Mouse (Mus musculus) megakaryocyte progenitor cell, adult 5-6 weeks (primary cell): Measurements from ENCODE around the gene Upf2. TPM values are rescaled to one million over a fixed set of nuclear protein-coding genes. Genes with fewer than 3 reads are reported as not detected.
A peak's percentile ranks its signal among the peaks of the same experiment; 100 is the strongest.
"Not testable (repeated sequence)": the region's sequence is repeated elsewhere in the genome, so short reads cannot be mapped to it uniquely, and the experiment has no call there.

Source experiments
- ATAC-seq: replicated peaks from 2 replicates; pipeline ENCODE4 v1.8.0; 2016; ENCODE audit warnings: mild to moderate bottlenecking, moderate TSS enrichment, inconsistent platforms; ENCODE audit not compliant: poor library complexity
- total RNA-seq, 2 experiments: library from RNA; stranded (forward) in 1 of 2; stranded (reverse) in 1 of 2; fragments of 157-497, 149-512 nt in 1 of 2; fragments of 200-1000 nt in 1 of 2; gene quantifications; 2 replicates each; pipeline versions ENCODE4 v1.2.3 to v1.2.4; 2015 to 2017

Upf2 gene
- total RNA-seq, 2 experiments from 2014 or later, result 30.5 to 40.1 TPM

GRCm38 (mm10) chr2:6067341-6067740, 116.1 kb downstream of the Upf2 start:
- ATAC-seq, result no peak

DNA sequence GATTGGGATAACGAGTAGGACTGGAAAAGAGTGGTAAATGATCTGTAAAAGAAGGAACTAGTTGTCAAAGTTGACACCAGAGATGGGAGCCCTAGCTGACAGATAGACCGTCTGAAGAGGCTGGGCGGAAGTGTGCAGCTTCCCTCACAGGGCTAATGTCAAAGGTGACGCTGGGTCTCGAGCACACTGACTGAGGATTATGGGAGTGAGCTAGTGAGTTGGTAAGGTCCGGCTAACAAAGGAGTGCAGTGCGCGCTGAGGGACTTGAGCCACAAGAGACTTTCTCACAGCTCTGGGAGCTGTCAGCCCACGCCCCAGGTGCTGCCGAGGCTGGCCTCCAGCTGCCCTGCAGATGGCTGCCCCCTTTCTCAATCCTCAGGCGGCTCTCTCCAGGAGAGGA, 119.7 kb downstream of the Upf2 start:
- ATAC-seq, result no peak

- peak; percentile 66 for ATAC-seq
Measured at GRCm38 (mm10) chr2:6071598-6072440, 120.5 kb downstream of the Upf2 start.

DNA sequence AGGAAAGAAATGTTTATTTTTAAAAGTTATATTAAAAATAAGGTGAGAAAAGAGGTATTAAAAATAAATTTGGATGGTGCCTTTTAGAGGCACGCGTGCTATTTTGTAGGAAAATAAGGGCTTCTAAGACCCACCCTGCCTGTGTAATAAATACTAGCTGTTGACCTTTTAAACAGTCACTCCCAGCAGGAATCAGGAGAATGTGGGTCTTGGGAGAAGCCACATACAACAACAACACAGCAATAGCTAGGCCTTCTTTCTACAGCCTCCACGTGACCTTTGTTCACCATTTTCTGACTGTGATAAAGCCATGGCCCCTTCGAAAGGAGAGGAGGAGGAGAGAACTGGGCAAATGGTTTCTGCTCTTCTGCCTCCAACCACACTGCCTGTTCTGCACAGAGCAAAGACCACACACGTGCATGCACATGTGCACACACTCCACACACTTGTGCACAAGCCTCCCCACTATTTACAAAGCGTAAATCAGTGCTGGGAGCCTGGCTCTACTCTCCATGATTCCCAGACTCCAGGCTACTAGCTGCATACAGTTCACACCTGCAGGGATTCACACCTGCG, 121.5 kb downstream of the Upf2 start:
- ATAC-seq, result no peak

DNA sequence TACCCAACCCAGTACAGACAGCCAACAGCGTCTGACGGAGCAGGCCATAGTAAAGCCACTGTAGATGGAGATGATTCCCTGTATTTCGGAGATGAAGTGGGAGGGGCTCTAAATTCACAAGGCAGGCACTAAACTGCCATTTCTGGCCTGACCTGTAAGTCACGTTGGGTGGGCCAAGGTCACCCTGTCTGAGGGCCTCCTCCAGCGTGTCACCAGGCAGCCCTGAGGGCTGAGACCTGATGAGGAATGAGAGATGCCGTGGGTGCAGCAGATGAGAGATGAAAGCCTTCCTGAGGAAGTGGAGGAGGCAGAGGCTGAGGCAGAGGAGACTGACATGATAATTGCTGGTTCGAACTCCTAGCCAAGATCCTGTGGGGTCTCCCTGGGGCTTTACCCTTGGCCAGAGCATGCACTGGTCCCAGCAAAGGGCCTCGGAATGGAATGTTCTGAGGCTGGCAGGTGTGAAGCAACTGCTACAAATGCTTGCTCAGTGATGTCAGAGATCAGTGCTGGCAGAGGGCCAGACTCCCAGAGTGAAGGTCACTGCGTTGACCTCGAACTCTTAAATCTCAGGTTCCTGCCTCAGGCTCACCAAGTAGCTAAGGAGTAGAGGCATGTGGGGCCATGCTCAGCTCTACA, 123.7 kb downstream of the Upf2 start:
- no peak for ATAC-seq

DNA sequence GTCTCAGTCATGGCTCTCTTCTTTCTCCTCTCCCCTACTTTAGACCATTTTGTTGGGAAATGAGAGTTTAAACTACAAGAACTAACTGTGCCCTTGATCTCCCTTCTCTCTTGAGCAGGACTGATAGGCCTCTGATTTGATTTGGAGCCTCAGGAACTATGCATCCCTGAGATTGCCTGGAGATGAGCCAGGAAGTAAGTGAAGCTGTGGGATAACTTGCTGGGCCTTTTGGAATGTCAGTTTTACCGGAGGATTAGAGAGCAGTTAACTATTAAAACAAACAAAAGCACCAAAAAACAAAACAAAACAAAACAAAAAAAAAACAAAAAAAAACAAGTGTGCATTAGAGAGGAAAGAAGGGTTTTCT, 124.2 kb downstream of the Upf2 start:
- no peak for ATAC-seq

DNA sequence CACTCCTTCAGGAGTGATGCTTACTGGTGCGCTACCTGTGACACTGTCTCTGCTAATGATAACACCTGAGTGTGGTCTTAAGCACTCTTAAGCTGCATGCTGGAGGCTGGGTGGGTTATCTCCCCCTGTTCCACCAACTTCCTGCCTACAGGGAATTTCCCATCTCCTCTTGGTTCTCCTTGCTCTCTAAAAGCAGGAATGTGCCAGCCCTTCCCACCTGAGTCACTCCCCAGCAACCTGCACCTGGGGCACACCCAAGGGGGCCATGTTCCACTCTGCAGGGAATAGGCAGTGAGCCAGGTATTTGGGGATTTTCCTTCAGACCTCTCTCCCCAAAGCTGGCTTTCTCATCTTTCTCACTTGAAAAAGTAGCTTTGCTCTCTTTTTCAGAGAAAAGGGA, 128.8 kb downstream of the Upf2 start:
- ATAC-seq, result 0 out of 2 replicates have a peak, but pooled peaks have one; percentile 12

- no peak for ATAC-seq
Measured at GRCm38 (mm10) chr2:6081108-6081507, 129.8 kb downstream of the Upf2 start.

GRCm38 (mm10) chr2:6082615-6083014, 131.3 kb downstream of the Upf2 start:
- ATAC-seq, result no peak

DNA sequence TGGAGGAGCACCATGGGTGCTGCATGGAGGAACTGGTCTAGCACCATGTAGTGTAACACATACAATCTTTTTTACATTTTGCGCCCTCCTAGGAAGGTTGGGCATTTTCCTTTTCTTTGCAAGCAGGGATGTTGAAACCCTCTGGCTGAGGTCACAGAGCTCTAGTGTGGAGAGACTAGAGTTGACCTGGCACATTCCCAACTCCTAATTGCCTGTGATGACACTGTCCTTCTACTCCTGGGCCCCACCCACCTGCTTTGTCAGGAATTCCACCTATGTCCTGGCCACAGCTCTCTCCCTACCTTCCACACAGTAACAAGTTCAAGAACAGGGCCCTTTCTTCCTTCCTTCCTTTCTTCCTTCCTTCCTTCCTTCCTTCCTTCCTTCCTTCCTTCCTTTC, 132.4 kb downstream of the Upf2 start:
- no peak for ATAC-seq

- ATAC-seq, result peak; percentile 95
Measured at GRCm38 (mm10) chr2:6085622-6086530, 134.6 kb downstream of the Upf2 start.

DNA sequence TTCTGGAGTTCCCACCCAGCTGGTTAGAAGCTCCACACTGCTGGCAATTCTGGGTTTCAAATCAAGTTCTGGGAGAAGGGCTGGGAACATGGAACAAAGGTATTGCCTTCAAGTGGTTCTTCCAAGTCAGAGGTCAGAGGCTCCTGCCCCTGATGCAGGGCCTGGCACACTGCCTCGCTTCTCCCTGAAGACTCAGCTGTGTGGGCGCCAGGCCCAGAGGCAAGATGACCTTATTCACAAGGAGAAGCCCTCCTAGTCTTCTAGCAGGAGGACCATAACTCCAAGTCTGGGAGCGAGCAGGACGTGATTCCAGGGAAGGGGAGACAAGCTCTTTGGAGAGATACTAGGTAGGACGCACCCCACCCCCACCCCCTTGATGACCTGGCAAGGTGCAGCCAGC, 135.9 kb downstream of the Upf2 start:
- ATAC-seq, result no peak

DNA sequence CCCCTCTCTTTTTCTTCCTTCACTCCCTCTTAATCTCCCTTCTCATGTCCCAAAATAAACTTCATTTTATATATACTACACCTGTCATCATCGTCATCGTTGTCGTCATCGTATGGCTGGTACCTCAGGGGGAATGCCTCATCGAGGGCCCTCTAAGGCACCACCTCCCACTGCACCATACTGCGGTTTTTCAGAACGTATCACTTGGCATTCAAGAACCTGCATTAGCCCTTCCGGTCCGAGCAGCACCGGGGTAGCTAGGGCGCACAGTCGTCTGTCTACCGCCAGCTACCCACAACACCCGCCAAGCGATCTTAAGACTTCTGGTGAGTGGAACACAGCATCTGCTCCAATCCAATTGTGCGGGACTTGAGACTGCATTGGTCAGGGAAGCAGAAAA, 138.7 kb downstream of the Upf2 start:
- ATAC-seq, result not testable (repeated sequence)

GRCm38 (mm10) chr2:6097113-6097716, 145.9 kb downstream of the Upf2 start:
- no peak for ATAC-seq

DNA sequence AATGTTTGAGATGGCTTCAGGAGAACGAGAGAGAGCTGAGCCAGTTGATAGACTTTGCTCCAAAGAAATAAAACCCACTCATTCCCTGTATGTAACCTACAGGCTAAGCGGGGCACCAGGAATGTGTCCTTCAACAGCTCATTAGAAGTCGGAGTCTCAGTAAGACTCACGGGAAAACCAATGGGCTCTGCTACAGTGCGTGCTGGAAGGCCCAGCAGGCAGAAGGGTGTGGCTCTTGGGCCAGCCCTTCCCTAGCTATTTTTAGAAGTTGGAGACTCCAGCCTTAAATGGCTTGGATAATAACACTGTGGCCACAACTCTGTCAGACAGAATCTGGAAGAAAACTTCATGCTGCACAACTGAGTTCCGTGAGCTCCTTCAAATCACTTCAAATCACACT, 147.7 kb downstream of the Upf2 start:
- ATAC-seq, result no peak

GRCm38 (mm10) chr2:6099443-6099842, 148.2 kb downstream of the Upf2 start:
- ATAC-seq, result no peak

GRCm38 (mm10) chr2:6100027-6100749, 148.9 kb downstream of the Upf2 start:
- peak; percentile 69 for ATAC-seq

DNA sequence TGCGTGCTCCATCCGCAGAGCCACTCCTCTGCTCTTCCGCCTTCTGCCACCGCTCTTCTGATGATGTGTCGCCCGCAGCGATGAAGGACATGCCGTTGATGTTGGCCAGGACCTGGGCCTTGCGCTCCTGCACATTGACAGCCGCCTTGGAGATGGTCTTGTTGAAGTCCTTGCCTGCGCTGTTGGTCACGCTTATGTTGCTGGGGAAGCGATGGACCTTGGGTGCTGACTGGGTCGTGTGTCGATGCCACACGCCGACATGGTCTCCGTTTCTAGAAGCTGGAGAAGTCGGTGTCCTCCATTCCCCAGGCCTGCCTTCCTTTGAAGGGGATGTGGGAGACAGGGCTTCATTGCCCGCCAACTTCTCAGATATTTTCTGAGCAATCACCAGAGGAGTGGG, 149.5 kb downstream of the Upf2 start:
- no peak for ATAC-seq

GRCm38 (mm10) chr2:6105437-6105836, 154.2 kb downstream of the Upf2 start:
- ATAC-seq, result no peak
